Mouse (Mus musculus) limb, embryonic 14.5 days (tissue): ENCODE data around the gene Adamts13. TPM values are rescaled to one million over a fixed set of nuclear protein-coding genes. Genes with fewer than 3 reads are reported as not detected.

Experiments used
- ATAC-seq: fragments of 200-750 bp; cut with Nextera tagmentation; 2 replicates; pipeline ENCODE4 v1.8.0; 2017; ENCODE audit warnings: low read depth, moderate number of reproducible peaks, moderate TSS enrichment; ENCODE audit not compliant: low FRiP score
- DNase-seq: peaks from one replicate; pipeline ENCODE4 v3.0.0-alpha.2; 2015; ENCODE audit warnings: low spot score
- H3K27ac ChIP-seq: fragments of 300-500 bp; sonication (generic); replicated peaks from 2 replicates; pipeline ENCODE4 v1.5.1; 2014; ENCODE audit warnings: low read depth, mild to moderate bottlenecking, low read length, moderate library complexity, mixed read lengths
- H3K27me3 ChIP-seq: fragments of 300-500 bp; sonication (generic); 2 replicates; pipeline ENCODE4 v1.6.1; 2014; ENCODE audit warnings: low read length, mixed read lengths; ENCODE audit not compliant: control insufficient read depth, insufficient read depth
- H3K36me3 ChIP-seq: fragments of 300-500 bp; sonication (generic); 2 replicates; pipeline ENCODE4 v1.6.1; 2014; ENCODE audit warnings: mild to moderate bottlenecking, low read length, moderate library complexity, mixed read lengths; ENCODE audit not compliant: control insufficient read depth, insufficient read depth
- H3K4me1 ChIP-seq: fragments of 300-500 bp; sonication (generic); 2 replicates; pipeline ENCODE4 v1.6.1; 2014; ENCODE audit warnings: antibody characterized with exemption, low read length, mixed read lengths; ENCODE audit not compliant: control insufficient read depth, insufficient read depth
- H3K4me2 ChIP-seq: fragments of 300-500 bp; sonication (generic); replicated peaks from 2 replicates; pipeline ENCODE4 v1.6.1; 2014; ENCODE audit warnings: low read depth, mild to moderate bottlenecking, low read length, moderate library complexity; ENCODE audit not compliant: severe bottlenecking
- H3K4me3 ChIP-seq: fragments of 300-500 bp; sonication (generic); replicated peaks from 2 replicates; pipeline ENCODE4 v1.5.1; 2014; ENCODE audit warnings: low read length
- H3K9ac ChIP-seq: fragments of 300-500 bp; sonication (generic); 2 replicates; pipeline ENCODE4 v1.6.1; 2014; ENCODE audit warnings: mild to moderate bottlenecking, low read depth, low read length, moderate library complexity; ENCODE audit not compliant: severe bottlenecking
- H3K9me3 ChIP-seq: fragments of 300-500 bp; sonication (generic); 2 replicates; pipeline ENCODE4 v1.6.1; 2016; ENCODE audit warnings: low read length; ENCODE audit not compliant: control insufficient read depth
- POLR2A ChIP-seq: fragments of 200-500 bp; IDR thresholded peaks from 2 replicates; pipeline ENCODE4 v1.8.0; 2012; ENCODE audit warnings: inconsistent platforms, mild to moderate bottlenecking, moderate library complexity, borderline replicate concordance; ENCODE audit not compliant: insufficient read depth, insufficient read length; ENCODE audit errors: extremely low read depth
- WGBS: fragments of 180-500 bp; shearing (Covaris S2); extraction: QIAGEN DNeasy Blood & Tissue Kit; methylation state at CpG from one replicate; pipeline ENCODE4 v1.1.7; 2014; 5-methylcytosine and 5-hydroxymethylcytosine counted together
- polyA plus RNA-seq, 2 experiments: library from polyadenylated mRNA; depleted of rRNA in 1 of 2; stranded (reverse) in 1 of 2; unstranded in 1 of 2; fragments of >200 nt; fragmentation: Nextera tagmentation in 1 of 2; extraction: Ambion mirVana in 1 of 2; gene quantifications; 2 replicates each; pipeline versions ENCODE4 v1.2.1 to v1.2.3; 2012 to 2014

Gene Adamts13
- polyA plus RNA-seq, 2 experiments = 0.04 TPM; not detected in 1

DNA sequence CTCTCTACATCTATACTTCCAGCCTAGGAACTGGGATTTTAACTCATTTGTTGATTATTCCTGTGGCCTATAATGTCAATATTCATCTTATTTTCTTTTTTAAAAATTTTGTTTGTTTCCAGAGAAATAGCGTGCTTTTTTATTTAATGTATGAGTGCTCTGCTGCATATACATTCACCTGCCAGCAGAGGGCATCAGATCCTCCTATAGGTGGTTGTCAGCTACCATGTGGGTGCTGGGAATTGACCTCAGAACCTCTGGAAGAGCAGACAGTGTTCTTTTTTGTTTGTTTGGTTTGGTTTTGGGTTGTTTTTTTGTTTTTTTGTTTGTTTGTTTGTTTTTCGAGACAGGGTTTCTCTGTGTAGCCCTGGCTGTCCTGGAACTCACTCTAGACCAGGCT lies 6.0 kb upstream of the Adamts13 start:
- H3K36me3 ChIP-seq = peaks cover 4% of the 10 kb centered on the region; the same call in 1 of the 2 replicates

DNA sequence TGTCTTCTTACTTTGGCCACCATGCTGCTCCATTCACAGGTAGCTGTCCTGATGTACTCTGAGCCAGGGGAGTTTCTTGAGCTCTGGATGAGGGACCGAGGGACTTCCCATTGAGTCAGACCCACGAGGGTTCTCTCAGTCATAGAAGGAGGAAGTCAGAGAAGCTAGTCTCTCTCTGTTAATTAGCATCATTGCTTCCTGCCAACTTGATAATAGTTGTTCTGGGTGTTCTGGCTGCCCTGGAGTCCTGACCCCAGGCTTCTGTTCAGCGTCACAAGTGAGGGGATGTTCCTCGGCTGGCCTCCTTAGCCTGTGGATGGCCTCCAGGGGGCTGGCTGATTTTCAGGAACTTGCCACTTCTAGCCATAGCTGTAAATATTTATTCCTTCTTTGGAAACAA lies 744 bp downstream of the Adamts13 start:
- no peaks in the 10 kb centered on the region for H3K4me1 ChIP-seq
- WGBS = 23% methylated on average over 4 of the region's 4 CpGs
- no peak overlapping the region for H3K9ac ChIP-seq
- H3K9me3 ChIP-seq = no peaks in the 10 kb centered on the region
- H3K27ac ChIP-seq = no peak overlapping the region
- no peak overlapping the region for H3K4me2 ChIP-seq
- H3K27me3 ChIP-seq = no peaks in the 10 kb centered on the region
- no peak for TF ChIP-seq POLR2A
- DNase-seq (no peak), ATAC-seq (no peak)
- no peak overlapping the region for H3K4me3 ChIP-seq
- H3K36me3 ChIP-seq = no peaks in the 10 kb centered on the region

More for the DNA sequence above, 6.0 kb upstream of the Adamts13 start:
- Histone ChIP-seq H3K9ac (no peak overlapping the region), H3K27ac (no peak overlapping the region), H3K4me2 (no peak overlapping the region), H3K4me3 (no peak overlapping the region), H3K4me1 (peaks cover 10% of the 10 kb centered on the region), H3K27me3 (no peaks in the 10 kb centered on the region), H3K9me3 (no peaks in the 10 kb centered on the region)
- no peak for ATAC-seq
- 74% methylated on average over 2 of the region's 2 CpGs for WGBS
- DNase-seq = no peak
- TF ChIP-seq POLR2A = no peak

DNA sequence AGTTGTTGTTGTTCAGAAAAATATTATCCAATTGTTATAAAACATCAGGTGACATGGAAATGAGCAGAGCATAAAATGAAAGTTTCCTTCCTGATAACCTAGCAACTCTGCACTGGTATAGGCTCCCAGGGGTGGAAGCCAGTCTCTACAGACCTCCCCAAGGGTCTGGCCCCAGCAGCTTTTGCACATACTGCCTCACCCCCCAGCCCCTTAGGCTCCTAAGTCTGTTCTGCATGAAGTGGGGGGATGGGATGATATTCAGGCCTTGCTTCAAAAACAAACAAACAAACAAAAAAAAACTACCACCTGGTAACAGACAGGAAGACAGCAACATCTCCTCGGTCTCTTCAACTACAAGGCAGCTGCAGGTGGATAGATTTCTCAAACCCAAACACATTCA lies 7.1 kb downstream of the Adamts13 start:
- Histone ChIP-seq H3K4me3 (no peak overlapping the region), H3K4me2 (no peak overlapping the region), H3K36me3 (no peaks in the 10 kb centered on the region), H3K9ac (no peak overlapping the region), H3K4me1 (no peaks in the 10 kb centered on the region), H3K27ac (no peak overlapping the region), H3K9me3 (no peaks in the 10 kb centered on the region), H3K27me3 (no peaks in the 10 kb centered on the region)
- ATAC-seq = no peak
- 76% methylated on average over 1 of the region's 1 CpGs for WGBS
- no peak for DNase-seq
- TF ChIP-seq POLR2A = no peak

DNA sequence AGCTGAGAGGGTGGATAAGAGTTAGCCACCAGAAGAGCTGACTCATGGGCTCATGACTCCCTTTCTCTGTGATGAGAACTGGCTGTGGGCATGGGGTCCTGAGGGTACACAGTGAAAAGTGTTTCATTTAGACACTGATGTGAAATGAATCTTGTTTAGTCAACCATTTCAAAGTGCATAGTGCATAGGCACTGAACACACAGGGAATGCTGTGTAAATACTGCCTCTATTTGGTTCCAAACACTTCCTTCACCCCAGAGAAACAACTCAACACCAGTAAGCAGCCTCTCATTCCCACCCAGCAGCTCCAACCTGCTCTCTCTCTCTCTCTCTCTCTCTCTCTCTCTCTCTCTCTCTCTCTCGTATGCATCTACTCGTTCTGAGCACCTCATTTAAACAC lies 11.0 kb downstream of the Adamts13 start:
- Histone ChIP-seq H3K4me1 (no peaks in the 10 kb centered on the region), H3K4me2 (no peak overlapping the region), H3K27me3 (no peaks in the 10 kb centered on the region), H3K9ac (no peak overlapping the region), H3K9me3 (no peaks in the 10 kb centered on the region), H3K27ac (no peak overlapping the region), H3K4me3 (no peak overlapping the region), H3K36me3 (no peaks in the 10 kb centered on the region)
- WGBS = 76% methylated on average over 2 of the region's 2 CpGs
- TF ChIP-seq POLR2A = no peak
- no peak for DNase-seq
- no peak for ATAC-seq

DNA sequence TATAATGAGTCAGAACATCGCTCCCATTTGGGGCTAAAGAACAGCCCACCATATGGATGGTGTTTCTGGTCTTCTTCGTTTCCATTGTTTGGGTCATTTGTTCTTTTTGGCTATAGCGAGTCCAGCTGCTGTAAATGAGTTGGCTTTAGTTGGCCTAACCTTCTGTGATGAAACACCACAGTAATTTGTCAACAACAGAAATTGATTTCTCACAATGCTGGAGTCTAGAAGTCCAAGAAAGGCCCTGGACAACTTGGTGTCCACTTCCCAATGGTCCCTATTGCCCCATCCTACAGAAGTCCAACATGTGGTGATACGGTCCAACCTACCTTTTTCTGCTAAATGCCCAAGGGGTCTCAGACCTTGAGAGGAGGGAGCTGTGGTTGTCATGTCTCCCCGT lies 11.4 kb downstream of the Adamts13 start:
- 84% methylated on average over 5 of the region's 5 CpGs for WGBS
- no peak overlapping the region for H3K27ac ChIP-seq
- TF ChIP-seq POLR2A = no peak
- H3K27me3 ChIP-seq = no peaks in the 10 kb centered on the region
- H3K9me3 ChIP-seq = no peaks in the 10 kb centered on the region
- H3K4me3 ChIP-seq = no peak overlapping the region
- H3K4me2 ChIP-seq = no peak overlapping the region
- H3K4me1 ChIP-seq = no peaks in the 10 kb centered on the region
- H3K36me3 ChIP-seq = no peaks in the 10 kb centered on the region
- no peak for DNase-seq
- ATAC-seq = no peak
- H3K9ac ChIP-seq = no peak overlapping the region

DNA sequence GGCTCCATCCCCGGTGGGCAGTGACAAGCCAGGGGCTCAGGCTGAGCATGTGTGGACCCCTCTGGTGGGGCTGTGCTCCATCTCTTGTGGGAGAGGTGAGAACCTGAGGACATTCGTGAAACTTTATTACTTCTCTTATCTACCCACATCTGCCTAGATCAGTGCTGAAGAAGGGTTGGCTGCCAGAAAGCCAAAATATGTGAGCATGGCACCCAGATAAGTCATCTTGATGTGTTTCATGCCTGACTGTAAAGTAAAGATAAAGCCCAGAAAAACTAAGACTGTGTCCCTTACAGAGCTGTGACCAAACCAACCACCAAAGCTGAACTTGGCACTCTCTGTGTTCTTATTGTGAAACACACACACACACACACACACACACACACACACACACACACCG lies 20.7 kb downstream of the Adamts13 start:
- TF ChIP-seq POLR2A = no peak
- DNase-seq (no peak), ATAC-seq (no peak)
- no peaks in the 10 kb centered on the region for H3K4me1 ChIP-seq
- no peaks in the 10 kb centered on the region for H3K27me3 ChIP-seq
- H3K36me3 ChIP-seq = no peaks in the 10 kb centered on the region
- H3K9me3 ChIP-seq = no peaks in the 10 kb centered on the region
- H3K4me3 ChIP-seq = no peak overlapping the region
- no peak overlapping the region for H3K9ac ChIP-seq
- WGBS = 72% methylated on average over 3 of the region's 3 CpGs
- H3K27ac ChIP-seq = no peak overlapping the region
- no peak overlapping the region for H3K4me2 ChIP-seq
